Mouse (Mus musculus) retina, postnatal 1 day (tissue): ENCODE results near the gene Klhl21.

ENCODE experiments used
- DNase-seq: peaks from one replicate; pipeline ENCODE4 v3.0.0-alpha.2; 2012

Klhl21 gene

GRCm38 (mm10) chr4:152024525-152024924 lies 15.9 kb downstream of the Klhl21 start:
- DNase-seq: no peak

GRCm38 (mm10) chr4:152026751-152027508 lies 18.3 kb downstream of the Klhl21 start:
- peak; percentile 52 for DNase-seq

DNA sequence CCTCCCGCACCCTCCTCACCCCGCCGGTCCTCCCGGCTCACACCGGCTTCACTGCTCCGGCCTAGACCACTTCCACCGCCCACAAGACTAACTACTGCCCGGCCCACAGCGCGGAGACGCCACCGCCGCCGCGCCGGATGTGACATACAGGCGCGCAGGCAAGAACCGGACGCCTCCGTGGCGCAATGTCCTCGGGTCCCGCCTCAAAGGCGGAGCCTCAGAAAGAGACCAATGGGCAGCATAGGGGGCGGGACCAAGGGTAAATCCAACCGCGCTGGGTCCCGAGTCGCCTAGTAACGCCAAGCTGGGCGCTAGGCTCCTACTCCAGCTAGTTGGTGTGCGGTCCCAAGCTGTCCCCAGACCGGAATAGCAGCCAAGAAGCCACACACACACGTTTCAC lies 18.9 kb downstream of the Klhl21 start, which contains the start of gene Zbtb48:
Zbtb48 (minus strand) TSS at position 148 of the 400 bp plus-strand sequence.
- peak; percentile 98 for DNase-seq

DNA sequence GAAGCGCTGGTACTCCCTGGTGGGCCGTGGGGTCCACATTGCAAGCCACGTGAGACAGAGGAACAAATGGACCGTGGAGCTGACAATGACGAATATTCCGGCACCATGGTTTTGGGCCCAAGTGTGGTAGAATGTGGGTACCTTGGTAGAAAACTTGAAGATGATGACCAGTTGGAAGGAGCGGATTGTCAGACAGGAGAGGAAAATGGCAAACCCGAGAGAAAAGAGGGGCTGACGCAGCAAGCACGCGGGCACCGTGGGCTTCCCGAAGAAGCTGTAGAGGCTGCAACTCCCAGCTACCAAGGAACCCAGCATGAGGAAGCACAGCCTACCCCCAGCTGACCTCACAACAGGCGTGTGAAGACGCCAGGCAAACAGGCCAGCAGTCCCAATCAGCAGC lies 19.9 kb downstream of the Klhl21 start:
- no peak for DNase-seq

DNA sequence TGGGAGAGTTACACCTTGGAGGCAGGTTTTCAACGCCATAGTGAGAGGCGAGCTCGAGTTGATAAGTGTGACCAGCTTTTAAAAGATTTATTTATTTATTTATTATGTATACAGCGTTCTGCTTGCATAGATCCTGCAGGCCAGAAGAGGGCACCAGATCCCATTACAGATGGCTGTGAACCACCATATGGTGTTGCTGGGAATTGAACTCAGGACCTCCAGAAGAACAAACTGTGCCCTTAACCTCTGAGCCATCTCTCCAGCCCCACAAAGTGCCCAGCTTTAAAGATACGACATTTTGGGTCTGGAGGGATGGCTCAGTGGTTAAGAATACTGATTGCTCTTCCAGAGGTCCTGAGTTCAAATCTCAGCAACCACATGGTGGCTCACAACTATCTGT lies 20.5 kb downstream of the Klhl21 start:
- no peak for DNase-seq

DNA sequence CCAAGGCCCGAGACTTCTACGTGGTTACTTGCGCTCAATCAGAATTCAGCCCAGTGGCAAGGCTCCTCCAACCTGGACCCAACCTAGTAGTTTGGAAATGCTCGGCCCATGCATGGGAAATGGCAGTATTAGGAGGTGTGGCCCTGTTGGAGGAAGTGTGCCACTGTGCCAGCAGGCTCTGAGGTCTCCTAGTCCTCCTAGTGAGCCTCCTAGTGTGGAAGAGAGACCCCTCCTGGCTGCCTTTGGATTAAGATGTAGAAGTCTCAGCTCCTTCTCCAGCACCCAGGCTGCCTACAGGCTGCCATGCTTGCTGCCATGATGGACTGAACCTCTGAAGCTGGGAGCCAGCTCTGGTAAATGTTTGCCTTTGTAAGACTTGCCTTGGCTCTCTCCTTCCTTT lies 21.4 kb downstream of the Klhl21 start:
- peak; percentile 51 for DNase-seq

- no peak for DNase-seq
Measured at GRCm38 (mm10) chr4:152032922-152033321, 24.3 kb downstream of the Klhl21 start.

- DNase-seq: peak; percentile 14
Measured at GRCm38 (mm10) chr4:152036464-152036863, 27.9 kb downstream of the Klhl21 start.

DNA sequence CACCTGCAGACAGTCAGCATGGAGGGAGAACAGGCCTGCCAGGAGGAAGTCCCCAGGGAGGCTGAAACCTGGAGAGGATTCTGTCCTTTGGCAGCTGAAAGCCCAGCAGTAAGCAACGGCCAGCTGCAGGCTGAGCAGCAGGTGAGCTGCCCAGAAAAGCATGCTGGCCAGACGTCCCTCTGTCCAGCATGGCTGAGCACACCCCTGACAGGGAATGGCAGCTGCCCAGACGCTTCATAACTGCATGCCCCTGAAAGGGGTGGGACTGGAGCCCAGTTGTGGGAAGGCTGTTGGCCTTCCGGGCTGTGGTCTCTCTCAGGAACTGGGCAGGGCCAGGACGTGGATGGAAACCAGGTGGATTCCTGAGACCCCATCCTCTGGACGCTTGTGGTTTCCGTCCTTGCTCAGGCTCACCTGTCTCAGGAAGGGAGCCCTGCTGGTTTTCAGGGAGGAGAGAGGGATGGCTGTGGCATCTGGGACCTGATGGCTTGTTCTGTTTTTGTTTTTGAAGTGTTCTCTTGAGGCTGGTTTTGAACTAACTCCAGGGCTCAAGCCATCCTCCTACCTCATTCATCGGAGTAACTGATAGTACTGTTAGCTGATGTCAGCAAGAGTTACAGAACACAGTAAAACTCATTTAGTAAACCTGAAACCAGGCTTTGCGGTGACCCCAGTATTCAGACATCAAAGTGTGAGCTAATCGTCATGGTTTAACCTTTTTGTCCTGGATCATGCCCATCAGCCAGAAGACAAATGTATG lies 29.8 kb downstream of the Klhl21 start, which contains the start of gene Tas1r1:
Tas1r1 (minus strand) TSS at position 344 of the 760 bp plus-strand sequence.
- no peak for DNase-seq

DNA sequence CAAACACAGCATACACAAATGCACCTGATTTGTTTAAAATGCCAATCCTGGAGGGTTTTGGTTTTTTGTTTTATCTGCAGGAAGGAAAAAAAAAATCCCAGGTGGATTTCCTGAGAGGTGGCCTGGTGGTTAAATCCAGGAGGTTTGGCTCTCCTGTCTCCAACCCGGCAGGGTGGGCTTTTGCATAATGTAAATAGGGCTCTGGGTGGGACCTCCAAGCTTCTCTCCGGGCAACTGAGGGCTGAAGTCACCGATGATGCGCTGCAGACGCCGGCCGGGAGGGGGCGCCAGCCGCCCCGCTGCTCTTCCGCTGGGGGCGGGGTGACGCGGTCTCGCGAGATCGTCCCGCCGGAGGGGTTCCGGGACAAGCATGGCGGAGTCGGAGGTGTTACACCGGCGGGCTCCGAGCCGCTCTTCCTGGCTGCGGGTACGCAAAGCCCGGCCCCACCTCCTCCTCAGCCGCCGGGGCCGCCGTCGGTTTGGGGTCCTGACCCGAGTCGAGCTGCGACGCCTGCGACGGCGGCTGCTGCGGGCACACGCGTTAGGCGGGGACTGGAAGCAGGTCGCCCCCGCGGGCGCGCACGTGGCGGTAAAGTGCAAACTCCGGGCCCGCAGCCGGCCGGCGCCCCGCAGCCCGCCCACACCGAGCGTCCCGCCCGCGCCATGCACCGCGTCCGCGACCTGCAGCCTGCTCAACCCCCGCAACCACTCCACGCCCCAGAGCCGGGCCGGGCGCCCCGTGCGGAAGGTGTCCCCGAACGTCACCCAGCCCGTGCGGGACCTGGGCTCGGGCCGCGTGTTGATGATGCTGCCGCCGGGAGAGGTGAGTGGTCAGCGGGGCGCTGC lies 30.6 kb downstream of the Klhl21 start, which contains the start of gene Nol9:
Nol9 (plus strand) TSS at position 337 of the 846 bp plus-strand sequence.
- DNase-seq: peak; percentile 93

DNA sequence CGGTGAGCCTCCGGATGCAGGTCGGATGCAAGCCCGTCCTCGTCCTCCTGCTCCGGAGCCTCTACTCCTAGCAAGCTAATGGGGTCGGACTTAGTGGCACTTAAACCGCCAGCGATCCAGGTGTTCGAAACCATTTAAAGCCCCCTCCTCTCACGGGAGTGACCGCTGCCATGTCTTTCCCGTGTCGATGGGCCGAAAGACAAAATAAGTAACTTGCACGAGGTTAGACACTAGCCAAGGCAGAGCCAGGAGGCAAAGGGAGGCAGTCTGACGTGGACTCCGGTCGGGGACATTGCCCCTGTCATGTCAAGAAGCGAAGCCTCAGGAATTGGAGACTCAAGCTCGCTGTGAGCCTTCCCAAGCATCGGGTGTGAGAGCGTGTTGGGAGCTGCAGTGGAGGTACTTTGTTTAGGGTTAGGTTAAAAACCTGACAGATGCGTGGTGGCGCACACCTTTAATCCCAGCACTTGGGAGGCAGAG lies 31.3 kb downstream of the Klhl21 start:
- no peak for DNase-seq

- DNase-seq: no peak
Measured at GRCm38 (mm10) chr4:152041924-152042641, 33.5 kb downstream of the Klhl21 start.

- no peak for DNase-seq
Measured at GRCm38 (mm10) chr4:152043171-152043570, 34.6 kb downstream of the Klhl21 start.

- DNase-seq: no peak
Measured at GRCm38 (mm10) chr4:152044609-152045008, 36.0 kb downstream of the Klhl21 start.

- DNase-seq: no peak
Measured at GRCm38 (mm10) chr4:152062390-152063110, 53.9 kb downstream of the Klhl21 start.

DNA sequence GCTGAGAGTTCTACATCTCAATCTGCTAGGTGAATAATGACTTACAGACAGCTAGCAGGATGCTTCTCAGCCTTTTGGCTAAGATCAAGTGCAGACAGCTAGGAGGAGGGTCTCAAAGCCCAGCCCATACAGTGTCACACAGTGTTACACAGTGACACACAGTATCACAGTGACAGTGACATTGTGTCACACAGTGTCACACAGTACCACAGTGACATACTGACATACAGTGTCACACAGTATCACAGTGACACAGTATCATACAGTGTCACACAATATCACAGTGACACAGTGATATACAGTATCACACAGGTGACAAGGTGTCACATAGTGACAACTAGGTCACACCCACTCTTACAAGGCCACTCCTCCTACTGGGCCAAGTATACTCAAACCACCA lies 58.7 kb downstream of the Klhl21 start:
- no peak for DNase-seq
